Mouse (Mus musculus): ENCODE results near the gene Ankrd2.
"Not testable (repeated sequence)": the region's sequence is repeated elsewhere in the genome, so short reads cannot be mapped to it uniquely, and the experiment has no call there.

The Ankrd2 gene

GRCm38 (mm10) chr19:42055881-42056280 is 20.1 kb downstream of the Ankrd2 start:
- DNase-seq (ENCODE audit: low read depth) = no peak

- DNase-seq (ENCODE audit: low read depth) = no peak
Measured at GRCm38 (mm10) chr19:42056719-42057409, 21.1 kb downstream of the Ankrd2 start.

GRCm38 (mm10) chr19:42058426-42058825 is 22.6 kb downstream of the Ankrd2 start:
- DNase-seq (ENCODE audit: low read depth) = no peak

- DNase-seq (ENCODE audit: low read depth) = no peak
Measured at GRCm38 (mm10) chr19:42061443-42061842, 25.6 kb downstream of the Ankrd2 start.

GRCm38 (mm10) chr19:42068441-42069240 is 32.8 kb downstream of the Ankrd2 start:
- DNase-seq (ENCODE audit: low read depth) = no peak

- DNase-seq (ENCODE audit: low read depth) = no peak
Measured at GRCm38 (mm10) chr19:42069241-42069525, 33.4 kb downstream of the Ankrd2 start.

GRCm38 (mm10) chr19:42071221-42071620 is 35.4 kb downstream of the Ankrd2 start:
- DNase-seq (ENCODE audit: low read depth) = no peak

- DNase-seq (ENCODE audit: low read depth) = no peak
Measured at GRCm38 (mm10) chr19:42071886-42072608, 36.2 kb downstream of the Ankrd2 start.

GRCm38 (mm10) chr19:42072802-42073201 is 37.0 kb downstream of the Ankrd2 start:
- no peak for DNase-seq (ENCODE audit: low read depth)

GRCm38 (mm10) chr19:42075051-42075450 is 39.3 kb downstream of the Ankrd2 start:
- DNase-seq (ENCODE audit: low read depth) = no peak

GRCm38 (mm10) chr19:42075992-42076391 is 40.2 kb downstream of the Ankrd2 start:
- DNase-seq (ENCODE audit: low read depth) = no peak

- DNase-seq (ENCODE audit: low read depth) = no peak
Measured at GRCm38 (mm10) chr19:42078566-42078965, 42.8 kb downstream of the Ankrd2 start.

- DNase-seq (ENCODE audit: low read depth) = peak; percentile 25
Measured at GRCm38 (mm10) chr19:42079006-42079405, 43.2 kb downstream of the Ankrd2 start.

GRCm38 (mm10) chr19:42079950-42080349 is 44.1 kb downstream of the Ankrd2 start:
- no peak for DNase-seq (ENCODE audit: low read depth)

- DNase-seq (ENCODE audit: low read depth) = no peak
Measured at GRCm38 (mm10) chr19:42080469-42080868, 44.7 kb downstream of the Ankrd2 start.

- DNase-seq (ENCODE audit: low read depth) = not testable (repeated sequence)
Measured at GRCm38 (mm10) chr19:42081613-42082012, 45.8 kb downstream of the Ankrd2 start.

- DNase-seq (ENCODE audit: low read depth) = no peak
Measured at GRCm38 (mm10) chr19:42085690-42086089, 49.9 kb downstream of the Ankrd2 start.

- peak; percentile 84 for DNase-seq (ENCODE audit: low read depth)
Measured at GRCm38 (mm10) chr19:42086166-42086565, 50.4 kb downstream of the Ankrd2 start, which contains the start of gene Morn4. Morn4 (minus strand) TSS chr19:42086357.

- DNase-seq (ENCODE audit: low read depth) = peak; percentile 41
Measured at GRCm38 (mm10) chr19:42089103-42089747, 53.4 kb downstream of the Ankrd2 start.

GRCm38 (mm10) chr19:42089748-42090595 is 54.2 kb downstream of the Ankrd2 start, which contains the start of gene Pi4k2a:
Pi4k2a (plus strand) TSS chr19:42090470.
- DNase-seq (ENCODE audit: low read depth) = peak; percentile 99

GRCm38 (mm10) chr19:42090637-42091141 is 54.9 kb downstream of the Ankrd2 start:
- DNase-seq (ENCODE audit: low read depth) = peak; percentile 6

Data from c-Kit-positive CD71-positive TER-119-negative erythroid progenitor cells, embryonic 14.5 days (primary cell).